Mouse (Mus musculus) embryonic stem cell, embryonic (primary cell): ENCODE results near the gene Wwc2.

ENCODE experiments used
- CTCF ChIA-PET, 4 experiments: fragments of 300-600 bp in 2 of 4; fragments of 350-600 bp in 2 of 4; sonication (Branson Sonifier 250); formaldehyde crosslinking; loops; one replicate each; lab custom pipeline; 2022; ENCODE audit warnings: inconsistent platforms in 2 of 4; lab: Charles Lee
- POLR2A ChIA-PET, 4 experiments: fragments of 300-600 bp in 2 of 4; fragments of 350-600 bp in 2 of 4; sonication (Branson Sonifier 250); formaldehyde crosslinking; loops; one replicate each; lab custom pipeline; 2022; ENCODE audit warnings: antibody characterized with exemption in 4 of 4, inconsistent platforms in 1 of 4; lab: Charles Lee

Gene Wwc2

DNA sequence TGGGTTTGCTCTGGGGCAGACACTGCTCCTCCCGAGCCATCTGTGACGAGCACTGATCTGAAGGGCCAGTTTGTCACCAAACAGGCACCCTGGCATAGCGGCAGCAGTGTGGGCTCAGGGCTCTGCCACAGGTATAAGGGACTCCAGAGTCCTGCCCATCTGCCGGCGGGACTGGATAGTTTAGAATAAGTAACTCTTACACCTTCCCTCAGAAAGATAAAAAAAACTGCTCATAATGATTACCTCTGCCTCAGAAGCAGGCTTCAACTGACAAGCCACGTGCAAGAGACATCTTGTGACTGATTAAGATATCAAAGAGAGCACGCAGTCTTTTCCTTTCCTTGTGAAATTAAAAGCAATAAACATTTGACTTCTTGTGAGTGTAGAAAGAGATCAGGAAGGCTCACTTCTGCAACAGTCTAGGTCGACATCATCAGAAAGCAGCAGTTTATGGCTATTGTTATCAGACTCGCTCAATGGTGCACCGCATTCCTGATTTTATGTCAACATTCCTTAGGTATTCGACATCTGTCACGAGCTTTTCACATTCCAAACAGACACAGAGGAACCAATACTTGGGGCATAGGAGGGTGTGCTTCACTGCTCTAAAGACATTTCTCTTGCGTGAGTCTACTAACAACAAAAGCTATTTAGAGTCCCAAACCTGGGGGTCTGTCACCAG lies 116.1 kb downstream of the Wwc2 start:
- ChIA-PET CTCF (interaction anchor here in 3 of 4 experiments (0.5 to 3.2 kb wide), 6 partner anchors 17 to 391 kb away, joined by 3 to 9 read pairs (median 3); no protein-coding TSS in a partner anchor), POLR2A (interaction anchor here in 2 of 4 experiments (0.8 to 7.3 kb wide), 5 partner anchors 87 to 587 kb away, joined by 3 to 33 read pairs (median 3); partner anchors contain the start of gene Ing2 (in 1 of the 2))

DNA sequence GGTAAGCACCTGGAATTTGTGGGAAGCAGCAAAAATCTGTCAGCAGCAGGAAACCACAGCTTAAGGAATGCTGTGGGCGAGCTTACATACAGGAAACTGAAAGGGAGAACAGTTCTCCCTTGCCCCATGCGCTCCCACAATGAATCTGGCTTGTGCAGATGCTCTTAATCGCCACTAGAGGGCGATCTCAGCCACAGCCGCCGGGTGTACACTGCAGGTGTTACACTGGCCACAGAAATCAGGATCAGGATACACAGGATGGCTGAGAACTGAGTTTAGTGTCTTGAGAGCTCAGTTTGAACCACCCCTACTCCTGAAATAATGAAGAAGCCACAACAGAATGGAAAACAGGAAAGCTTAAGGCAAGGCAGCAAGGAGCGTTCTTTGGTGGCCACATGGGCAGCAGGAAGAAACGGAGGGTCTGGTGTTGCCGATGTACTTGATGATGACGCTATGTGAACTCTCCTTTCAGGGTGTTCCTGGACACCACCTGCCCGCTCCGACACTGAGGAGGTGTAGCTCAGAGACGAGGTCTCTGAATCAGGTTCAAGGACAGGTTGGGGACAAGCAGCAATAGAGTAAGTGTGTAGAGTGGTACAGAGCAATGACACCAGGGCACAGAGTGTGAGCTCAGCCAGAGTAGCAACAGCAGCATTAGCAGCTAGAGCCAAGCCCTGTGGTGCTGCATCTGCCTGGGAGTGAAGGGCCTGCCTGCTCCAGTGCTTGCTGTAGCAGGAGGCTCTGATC lies 118.2 kb downstream of the Wwc2 start:
- ChIA-PET POLR2A (interaction anchor here (0.5 to 7.3 kb wide), 11 partner anchors 14 to 369 kb away, joined by 3 to 33 read pairs (median 4); no protein-coding TSS in a partner anchor), CTCF (interaction anchor here (0.5 to 3.5 kb wide), 33 partner anchors 10 to 274 kb away, joined by 3 to 18 read pairs (median 4); no protein-coding TSS in a partner anchor)

DNA sequence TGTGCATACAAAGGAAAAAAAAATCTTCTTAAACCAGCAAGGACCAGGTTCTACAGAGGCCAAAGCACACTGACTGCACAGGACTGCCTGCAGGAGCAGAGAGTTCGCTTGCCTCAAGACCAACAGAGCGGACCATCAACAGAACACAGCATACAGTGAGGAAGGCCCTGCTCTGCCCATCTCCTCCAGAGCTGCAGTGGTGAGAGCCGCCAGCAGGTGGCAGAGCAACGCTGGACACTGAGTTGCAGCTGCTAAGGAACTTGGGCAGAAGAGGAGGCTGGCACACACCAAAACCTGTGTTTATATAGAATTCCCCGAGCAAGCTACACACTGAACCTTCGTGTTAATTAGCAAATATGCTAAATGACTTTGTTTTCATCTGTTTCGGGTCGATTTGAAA lies 123.7 kb downstream of the Wwc2 start:
- ChIA-PET POLR2A (interaction anchor here in 2 of 4 experiments (0.5 to 1.7 kb wide), 7 partner anchors 10 to 149 kb away, joined by 3 to 7 read pairs (median 3); no protein-coding TSS in a partner anchor), CTCF (interaction anchor here (0.6 to 3.8 kb wide), 30 partner anchors 9 to 157 kb away, joined by 3 to 23 read pairs (median 4); no protein-coding TSS in a partner anchor)

DNA sequence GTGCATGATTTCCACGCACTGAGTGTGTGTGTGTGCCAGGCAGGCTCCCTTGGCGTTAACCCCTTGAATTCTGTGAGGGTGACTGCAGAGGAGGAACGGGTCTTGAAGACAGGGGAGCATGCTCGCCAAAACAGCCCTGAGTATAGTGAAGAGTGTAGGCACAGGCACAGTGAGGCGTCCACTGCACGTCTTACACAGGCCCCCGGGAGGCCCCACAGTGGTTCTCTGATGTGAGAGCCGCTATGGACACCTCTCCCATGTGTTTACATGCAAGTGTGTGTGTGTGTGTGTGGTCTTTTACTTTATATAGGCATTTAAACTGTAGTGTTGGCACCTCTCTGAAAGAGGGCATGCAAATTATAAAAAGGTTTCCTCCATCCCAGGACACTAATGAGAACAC lies 124.2 kb downstream of the Wwc2 start:
- POLR2A ChIA-PET: interaction anchor here in 2 of 4 experiments (0.7 to 1.7 kb wide), 5 partner anchors 10 to 108 kb away, joined by 3 to 7 read pairs (median 3); no protein-coding TSS in a partner anchor
- CTCF ChIA-PET: interaction anchor here (0.6 to 3.8 kb wide), 26 partner anchors 9 to 158 kb away, joined by 3 to 23 read pairs (median 4); no protein-coding TSS in a partner anchor

DNA sequence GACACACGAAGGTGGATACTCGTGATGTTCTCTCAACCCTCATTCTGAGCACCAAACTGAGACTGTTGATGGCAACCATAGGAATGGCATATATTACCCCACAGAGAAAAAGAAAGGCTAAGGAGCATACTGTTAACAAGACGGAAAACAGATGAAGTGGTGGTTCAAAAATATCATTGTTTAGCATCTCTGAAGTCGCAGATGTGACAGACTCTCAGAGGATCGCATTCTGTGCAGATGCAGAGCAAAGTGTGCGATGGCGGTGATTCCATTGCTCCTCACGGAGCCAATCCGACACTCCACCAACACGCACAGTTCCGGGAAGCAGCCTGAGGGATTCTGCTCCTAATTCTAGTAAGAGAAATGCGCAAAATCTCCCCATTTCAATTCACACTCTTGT lies 131.5 kb downstream of the Wwc2 start:
- CTCF ChIA-PET: interaction anchor here in 3 of 4 experiments (1.0 to 2.0 kb wide), 6 partner anchors 10 to 116 kb away, joined by 3 to 7 read pairs (median 4); no protein-coding TSS in a partner anchor
- POLR2A ChIA-PET: interaction anchor here in 2 of 4 experiments (1.0 to 1.6 kb wide), 2 partner anchors 120 to 131 kb away, joined by 4 read pairs; partner anchors contain the start of gene Wwc2 (in 1 of the 2)

DNA sequence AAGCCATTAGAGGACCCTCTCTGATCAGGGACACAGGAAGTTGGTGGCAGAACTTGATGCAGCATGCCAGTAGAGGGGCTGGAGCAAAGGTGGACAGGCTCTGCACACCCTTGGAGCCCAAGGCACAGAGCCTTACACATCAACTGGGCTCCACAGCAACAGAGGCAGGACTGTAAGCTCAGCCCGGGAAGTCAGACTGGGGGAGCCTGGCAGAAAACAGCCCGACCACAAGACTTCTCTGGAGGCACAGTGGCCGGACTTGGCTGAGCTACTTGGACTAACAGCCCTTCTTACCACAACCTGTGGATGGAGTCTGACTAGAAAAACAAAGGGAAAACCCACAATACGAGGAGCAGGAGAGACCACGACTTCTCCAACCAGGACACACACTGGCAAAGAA lies 137.4 kb downstream of the Wwc2 start:
- ChIA-PET POLR2A (interaction anchor here in 2 of 4 experiments (0.6 to 1.7 kb wide), 4 partner anchors 10 to 139 kb away, joined by 3 to 7 read pairs (median 4); partner anchors contain the start of gene Cdkn2aip (in 1 of the 2)), CTCF (interaction anchor here in 3 of 4 experiments (0.6 to 2.3 kb wide), 4 partner anchors 10 to 234 kb away, joined by 4 to 10 read pairs (median 4); no protein-coding TSS in a partner anchor)

DNA sequence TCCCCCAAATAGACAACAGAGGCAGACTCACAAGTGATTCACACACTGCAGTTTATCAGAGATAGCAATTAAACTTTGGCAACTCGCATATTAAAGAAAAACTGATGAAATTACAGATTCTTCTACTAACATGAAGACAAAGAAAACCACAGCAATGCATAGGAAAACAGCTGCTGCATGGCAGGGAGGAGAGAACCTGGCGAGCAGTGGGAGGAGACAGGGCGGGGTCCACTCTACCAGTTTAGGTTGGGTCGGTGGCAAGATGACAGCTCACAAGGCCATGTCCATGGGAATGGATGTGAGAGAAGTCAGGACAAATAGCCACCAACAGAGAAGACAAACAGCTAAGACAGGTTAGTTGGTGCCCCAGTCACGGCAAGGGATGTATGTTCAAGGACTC lies 138.0 kb downstream of the Wwc2 start:
- POLR2A ChIA-PET: interaction anchor here in 2 of 4 experiments (0.6 to 2.0 kb wide), 5 partner anchors 9 to 122 kb away, joined by 4 to 6 read pairs (median 4); no protein-coding TSS in a partner anchor
- CTCF ChIA-PET: interaction anchor here (0.5 to 2.3 kb wide), 8 partner anchors 9 to 234 kb away, joined by 3 to 10 read pairs (median 4); no protein-coding TSS in a partner anchor

DNA sequence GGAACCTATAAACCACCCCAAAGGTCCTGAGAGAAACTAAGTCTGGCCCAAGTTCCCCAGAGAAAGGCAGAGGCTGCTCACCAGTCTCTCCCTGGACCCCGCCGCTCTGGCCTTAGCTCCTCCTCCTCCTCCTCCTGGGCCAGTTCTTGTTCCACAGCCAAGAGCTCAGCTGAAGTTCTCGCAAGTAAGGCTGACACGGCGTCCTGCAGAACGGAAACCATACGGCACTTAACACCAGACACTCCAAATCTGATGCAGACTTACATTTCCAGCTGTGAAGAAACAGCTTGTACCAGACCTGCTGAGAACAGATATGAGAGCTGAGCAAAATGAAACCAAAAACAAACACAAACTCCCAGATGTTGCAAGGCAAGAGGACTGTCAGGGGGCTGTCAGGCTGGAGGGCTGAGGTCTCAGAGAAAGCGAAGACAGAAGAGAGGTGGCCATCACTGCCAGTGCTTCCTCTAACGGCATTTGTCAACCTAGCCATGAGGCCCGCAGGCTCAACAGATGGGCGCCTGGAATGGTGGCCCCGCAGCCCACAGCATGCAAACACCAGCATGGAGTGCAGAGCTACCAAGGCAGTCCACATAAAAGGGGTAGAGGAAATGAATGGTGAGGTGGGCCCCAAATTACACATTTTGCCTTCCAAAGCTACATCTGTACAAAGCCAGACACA lies 138.8 kb downstream of the Wwc2 start:
- ChIA-PET CTCF (interaction anchor here (0.5 to 2.7 kb wide), 13 partner anchors 9 to 384 kb away, joined by 3 to 13 read pairs (median 4); no protein-coding TSS in a partner anchor), POLR2A (interaction anchor here in 2 of 4 experiments (0.5 to 2.1 kb wide), 4 partner anchors 9 to 24 kb away, joined by 4 to 6 read pairs (median 4); no protein-coding TSS in a partner anchor)

DNA sequence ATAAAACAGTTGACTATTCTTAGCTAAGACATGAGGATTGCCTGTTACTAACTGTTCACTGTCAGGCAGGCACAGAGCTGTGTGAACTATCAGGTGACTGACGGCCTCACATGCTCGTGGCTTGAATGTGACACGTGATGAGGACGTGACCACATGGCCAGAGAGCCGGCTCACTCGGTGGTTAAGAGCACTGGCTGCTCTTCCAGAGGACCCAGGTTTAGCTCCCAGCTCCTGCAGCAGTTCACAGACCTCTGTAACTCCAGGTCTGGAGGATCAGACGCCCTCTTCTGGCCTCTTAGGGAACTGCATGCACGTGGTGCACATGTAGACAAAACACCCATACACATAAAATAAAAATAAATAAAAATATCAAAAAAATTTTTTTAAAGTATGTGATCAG lies 140.9 kb downstream of the Wwc2 start:
- CTCF ChIA-PET: interaction anchor here (0.5 to 2.7 kb wide), 24 partner anchors 9 to 369 kb away, joined by 3 to 13 read pairs (median 3); no protein-coding TSS in a partner anchor

DNA sequence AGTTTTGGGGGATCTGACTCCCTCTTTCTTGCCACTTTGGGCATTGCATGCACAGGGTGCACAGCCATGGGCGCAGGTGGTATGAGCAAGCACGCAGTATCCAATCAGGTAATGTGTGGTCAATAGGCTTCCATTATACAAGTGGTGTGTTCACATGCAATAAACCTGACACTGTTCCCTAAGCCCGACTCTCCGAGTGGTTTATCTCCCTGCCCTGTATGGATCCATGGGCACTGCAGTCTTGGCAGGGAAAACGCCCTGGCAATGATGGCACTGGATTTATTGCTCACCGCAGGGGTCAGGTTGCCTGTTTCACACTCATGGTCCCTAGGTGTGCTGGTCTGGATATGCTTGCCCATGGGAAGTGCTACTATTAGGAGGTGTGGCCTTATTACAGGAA lies 142.8 kb downstream of the Wwc2 start:
- ChIA-PET POLR2A (no interaction called here), CTCF (interaction anchor here in 3 of 4 experiments (0.6 to 1.5 kb wide), 4 partner anchors 105 to 269 kb away, joined by 3 to 4 read pairs (median 4); no protein-coding TSS in a partner anchor)

More for the DNA sequence above, 140.9 kb downstream of the Wwc2 start:
- POLR2A ChIA-PET: interaction anchor here in 2 of 4 experiments (0.6 to 2.1 kb wide), 6 partner anchors 16 to 137 kb away, joined by 3 to 6 read pairs (median 4); no protein-coding TSS in a partner anchor

DNA sequence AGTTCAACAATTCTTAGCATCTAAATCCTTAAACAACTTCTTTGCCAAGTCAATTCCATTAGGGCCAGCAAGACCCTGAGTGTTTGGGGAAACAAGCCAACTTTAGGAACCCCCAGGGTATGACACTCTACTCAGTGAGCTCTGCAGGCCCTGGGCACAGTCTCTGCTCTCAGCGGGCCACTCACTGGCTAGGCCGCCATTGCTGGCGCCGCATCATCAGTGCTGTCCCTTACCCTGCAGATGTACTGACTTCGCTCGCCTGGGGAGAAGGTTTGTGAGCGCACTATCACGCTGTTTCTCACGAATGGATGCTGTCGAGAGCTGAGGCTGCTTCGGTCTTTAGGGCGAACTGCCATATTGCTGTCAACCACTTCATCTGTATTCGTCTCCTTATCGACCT lies 143.6 kb downstream of the Wwc2 start:
- POLR2A ChIA-PET: no interaction called here
- CTCF ChIA-PET: interaction anchor here (0.6 to 1.5 kb wide), 4 partner anchors 104 to 174 kb away, joined by 3 to 4 read pairs (median 4); no protein-coding TSS in a partner anchor

DNA sequence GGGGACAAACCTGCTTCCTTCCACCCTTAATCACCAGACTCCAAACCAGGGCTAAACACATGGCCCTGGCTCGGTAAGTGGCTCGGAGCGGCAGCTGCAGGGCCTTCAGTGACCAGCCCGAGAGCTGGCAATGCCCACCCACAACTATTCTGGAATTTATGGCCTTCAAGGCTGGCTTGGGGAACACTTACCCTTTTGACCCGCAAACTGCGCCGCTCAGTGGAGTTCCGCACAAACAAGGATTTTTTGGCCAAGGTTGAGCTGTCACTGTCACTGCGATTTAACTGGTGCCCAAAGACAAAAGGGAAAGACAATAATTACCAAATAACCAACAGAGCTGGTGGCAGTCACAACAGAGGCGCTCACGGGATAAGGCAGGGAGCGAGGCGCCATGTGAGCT lies 144.8 kb downstream of the Wwc2 start:
- ChIA-PET CTCF (interaction anchor here in 3 of 4 experiments (0.7 to 1.5 kb wide), 6 partner anchors 9 to 171 kb away, joined by 3 to 4 read pairs (median 3); no protein-coding TSS in a partner anchor), POLR2A (interaction anchor here in 3 of 4 experiments (0.5 to 1.6 kb wide), 9 partner anchors 12 to 134 kb away, joined by 3 to 7 read pairs (median 3); no protein-coding TSS in a partner anchor)

DNA sequence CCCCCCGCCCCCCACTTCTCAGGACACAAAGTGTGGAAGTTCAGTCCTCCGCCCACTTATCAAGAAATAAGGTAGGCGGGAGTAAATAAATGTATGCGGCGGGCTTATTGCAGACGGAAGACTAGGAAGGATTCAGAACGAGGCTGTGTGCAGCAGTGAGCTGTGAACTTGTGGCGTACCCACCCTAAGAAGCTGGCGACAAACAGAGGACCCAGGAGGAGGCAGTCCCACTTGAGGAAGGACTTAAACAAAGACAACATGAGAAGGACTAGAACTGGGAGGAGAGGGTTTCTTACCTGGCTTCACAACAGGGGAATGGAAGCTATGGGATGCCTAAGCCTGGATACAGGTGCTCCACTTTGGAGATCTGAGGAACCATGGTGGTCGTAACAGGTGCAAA lies 147.1 kb downstream of the Wwc2 start:
- POLR2A ChIA-PET: interaction anchor here in 3 of 4 experiments (0.6 to 2.8 kb wide), 15 partner anchors 8 to 144 kb away, joined by 3 to 9 read pairs (median 4); no protein-coding TSS in a partner anchor
- CTCF ChIA-PET: interaction anchor here (0.6 to 3.0 kb wide), 29 partner anchors 9 to 173 kb away, joined by 3 to 23 read pairs (median 5); partner anchors contain the start of gene Cldn22 (in 1 of the 4)

DNA sequence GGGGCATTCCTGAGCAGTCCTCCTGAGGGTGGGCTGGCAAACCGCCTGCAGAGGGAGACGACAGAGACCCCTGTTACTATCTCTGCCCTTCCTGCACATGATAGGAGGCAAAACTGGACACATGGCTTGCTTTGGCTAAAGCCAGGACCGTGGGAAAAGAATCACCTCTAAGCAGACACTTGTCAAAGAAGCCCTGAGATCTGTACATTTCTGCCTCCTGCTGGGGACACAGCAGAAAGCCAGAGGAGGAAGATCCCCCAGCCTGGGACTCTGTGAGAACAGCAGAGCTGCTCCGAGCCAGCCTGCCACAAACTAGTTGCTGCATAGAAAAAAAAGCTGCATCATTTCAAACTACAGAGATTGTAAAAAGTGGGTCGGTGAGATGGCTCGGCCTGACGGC lies 147.7 kb downstream of the Wwc2 start:
- POLR2A ChIA-PET: interaction anchor here in 3 of 4 experiments (0.5 to 2.8 kb wide), 17 partner anchors 9 to 303 kb away, joined by 3 to 9 read pairs (median 3); partner anchors contain the start of genes Cdkn2aip (in 1 of the 3) and Cldn22 (in 1 of the 3)
- CTCF ChIA-PET: interaction anchor here (0.6 to 3.0 kb wide), 30 partner anchors 9 to 174 kb away, joined by 3 to 23 read pairs (median 4); partner anchors contain the start of gene Cldn22 (in 1 of the 4)

DNA sequence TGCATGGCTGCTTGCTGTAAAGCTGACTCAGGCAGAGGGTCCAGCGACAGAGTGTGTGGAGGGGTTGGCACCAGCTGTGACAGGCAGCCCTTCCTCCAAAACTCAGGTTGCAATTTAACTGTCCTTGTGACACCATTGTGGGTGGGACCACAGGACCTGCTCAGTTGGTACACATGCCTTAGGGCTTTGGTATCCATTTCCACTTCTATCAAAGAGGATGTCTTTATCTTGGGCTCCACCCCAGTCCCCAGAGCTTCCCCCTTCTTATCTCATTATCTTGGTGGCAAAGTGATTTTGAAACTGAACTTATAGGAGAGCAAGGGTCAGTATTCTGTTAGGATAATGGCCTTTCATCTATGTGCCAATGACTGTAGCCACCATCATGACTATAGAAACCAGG lies 156.8 kb downstream of the Wwc2 start:
- CTCF ChIA-PET: interaction anchor here in 3 of 4 experiments (0.6 to 1.6 kb wide), 5 partner anchors 9 to 1425 kb away, joined by 3 to 5 read pairs (median 3); no protein-coding TSS in a partner anchor
- POLR2A ChIA-PET: interaction anchor here in 3 of 4 experiments (0.5 to 2.2 kb wide), 6 partner anchors 9 to 168 kb away, joined by 3 to 7 read pairs (median 4); no protein-coding TSS in a partner anchor

DNA sequence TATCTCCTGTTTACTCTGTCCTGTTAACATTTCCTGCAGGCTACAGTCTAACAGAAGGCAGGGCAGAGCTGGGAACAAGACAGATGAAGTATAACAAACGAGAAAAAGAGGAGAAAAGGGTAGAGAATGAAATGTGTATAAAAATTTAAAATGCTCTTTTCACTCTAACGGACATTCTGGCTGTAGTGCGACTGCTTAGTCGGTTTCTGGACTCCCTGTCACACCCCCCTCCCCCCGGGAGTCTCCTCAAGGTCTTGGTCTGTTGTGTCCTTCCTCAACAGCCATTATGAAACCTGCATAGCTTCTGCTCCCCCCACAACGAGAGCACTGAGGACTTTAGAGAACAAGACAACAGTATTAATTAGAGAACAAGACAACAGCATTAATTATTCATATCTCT lies 158.1 kb downstream of the Wwc2 start:
- CTCF ChIA-PET: interaction anchor here in 1 of 4 experiments (1.6 kb wide), 1 partner anchor 10 kb away, joined by 4 read pairs; no protein-coding TSS in a partner anchor
- POLR2A ChIA-PET: no interaction called here
